Mouse (Mus musculus) hematopoietic stem cell, adult 5-6 weeks (primary cell): ENCODE data around the gene Gm47289. TPM values are rescaled to one million over a fixed set of nuclear protein-coding genes. Genes with fewer than 3 reads are reported as not detected.

Source experiments
- ATAC-seq, 2 experiments: fragments of 125-278 bp in 1 of 2; replicated peaks in 1 of 2; 2 replicates each; pipeline ENCODE4 v1.8.0; 2016 to 2017; ENCODE audit warnings: inconsistent platforms in 2 of 2, mild to moderate bottlenecking in 2 of 2, moderate number of reproducible peaks in 2 of 2, low read depth in 1 of 2, moderate TSS enrichment in 1 of 2; ENCODE audit not compliant: low FRiP score in 2 of 2, poor library complexity in 2 of 2, severe bottlenecking in 2 of 2, insufficient read depth in 1 of 2, low TSS enrichment in 1 of 2
- total RNA-seq: library from RNA; stranded (forward); fragments of 172-1452, 232-1000 nt; gene quantifications from 2 replicates; pipeline ENCODE4 v1.2.3, GENCODE M21; 2017

Gene Gm47289
- not detected in 2 replicates for total RNA-seq

GRCm38 (mm10) chr9:119158861-119159260 is at the start of gene Gm47289:
Gene Gm47289 (plus strand): TSS chr9:119159161.
- ATAC-seq: no peak

GRCm38 (mm10) chr9:119109685-119110353 is 49.1 kb upstream of the Gm47289 start:
- ATAC-seq: no peak

- ATAC-seq: no peak
These were observed 48.3 kb upstream of the Gm47289 start for GRCm38 (mm10) chr9:119110640-119111039.

GRCm38 (mm10) chr9:119114911-119115310 is 44.0 kb upstream of the Gm47289 start:
- no peak for ATAC-seq

GRCm38 (mm10) chr9:119119409-119120167 is 39.4 kb upstream of the Gm47289 start:
- ATAC-seq: no peak

GRCm38 (mm10) chr9:119120168-119120560 is 38.8 kb upstream of the Gm47289 start:
- no peak for ATAC-seq

GRCm38 (mm10) chr9:119122596-119123369 is 36.2 kb upstream of the Gm47289 start:
- ATAC-seq: no peak; a peak in 1 of 4 replicates

- no peak for ATAC-seq
These were observed 30.4 kb upstream of the Gm47289 start for GRCm38 (mm10) chr9:119128436-119129181.

GRCm38 (mm10) chr9:119130692-119131091 is 28.3 kb upstream of the Gm47289 start:
- ATAC-seq: no peak

GRCm38 (mm10) chr9:119138836-119139235 is 20.1 kb upstream of the Gm47289 start:
- ATAC-seq: no peak

- ATAC-seq: no peak
These were observed 16.9 kb upstream of the Gm47289 start for GRCm38 (mm10) chr9:119142066-119142465.

- no peak for ATAC-seq
These were observed 15.6 kb upstream of the Gm47289 start for GRCm38 (mm10) chr9:119143372-119143771.

GRCm38 (mm10) chr9:119144696-119145095 is 14.3 kb upstream of the Gm47289 start:
- no peak for ATAC-seq

GRCm38 (mm10) chr9:119145137-119145536 is 13.8 kb upstream of the Gm47289 start:
- ATAC-seq: no peak

GRCm38 (mm10) chr9:119145638-119146037 is 13.3 kb upstream of the Gm47289 start:
- ATAC-seq: no peak

GRCm38 (mm10) chr9:119146098-119146770 is 12.7 kb upstream of the Gm47289 start:
- no peak for ATAC-seq

- ATAC-seq: 0 out of 4 replicates have a peak, but pooled peaks have one; percentile 5 to 43
These were observed 9.4 kb upstream of the Gm47289 start for GRCm38 (mm10) chr9:119149601-119150000.
